Mouse (Mus musculus) megakaryocyte progenitor cell, adult 5-6 weeks (primary cell): Measurements from ENCODE around the gene Gm28308. TPM values are rescaled to one million over a fixed set of nuclear protein-coding genes. Genes with fewer than 3 reads are reported as not detected.

Experiments used
- ATAC-seq: replicated peaks from 2 replicates; pipeline ENCODE4 v1.8.0; 2016; ENCODE audit warnings: mild to moderate bottlenecking, moderate TSS enrichment, inconsistent platforms; ENCODE audit not compliant: poor library complexity
- total RNA-seq, 2 experiments: library from RNA; stranded (forward) in 1 of 2; stranded (reverse) in 1 of 2; fragments of 157-497, 149-512 nt in 1 of 2; fragments of 200-1000 nt in 1 of 2; gene quantifications; 2 replicates each; pipeline versions ENCODE4 v1.2.3 to v1.2.4; 2015 to 2017

Gm28308 gene
- total RNA-seq, 2 experiments from 2014 or later: not detected

DNA sequence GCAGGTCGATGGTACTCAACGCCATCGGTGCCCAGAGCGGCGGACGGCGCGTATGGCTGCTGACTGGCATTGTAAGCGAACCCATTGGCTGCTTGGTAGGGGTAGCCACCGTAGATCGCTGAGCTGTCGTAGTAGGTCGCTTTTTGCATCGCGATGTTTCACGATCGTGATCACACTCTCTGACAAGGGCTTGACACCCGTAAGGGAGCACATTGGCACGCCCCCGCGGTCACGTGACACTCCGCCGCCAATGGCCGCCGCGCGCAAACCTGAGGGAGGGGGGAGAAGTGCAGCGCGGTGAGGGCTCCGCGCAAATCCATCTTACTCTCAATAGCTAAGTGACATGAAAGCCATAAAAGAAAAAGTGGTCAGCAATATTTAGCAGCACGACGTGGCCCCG is 40.6 kb downstream of the Gm28308 start:
- no peak for ATAC-seq

DNA sequence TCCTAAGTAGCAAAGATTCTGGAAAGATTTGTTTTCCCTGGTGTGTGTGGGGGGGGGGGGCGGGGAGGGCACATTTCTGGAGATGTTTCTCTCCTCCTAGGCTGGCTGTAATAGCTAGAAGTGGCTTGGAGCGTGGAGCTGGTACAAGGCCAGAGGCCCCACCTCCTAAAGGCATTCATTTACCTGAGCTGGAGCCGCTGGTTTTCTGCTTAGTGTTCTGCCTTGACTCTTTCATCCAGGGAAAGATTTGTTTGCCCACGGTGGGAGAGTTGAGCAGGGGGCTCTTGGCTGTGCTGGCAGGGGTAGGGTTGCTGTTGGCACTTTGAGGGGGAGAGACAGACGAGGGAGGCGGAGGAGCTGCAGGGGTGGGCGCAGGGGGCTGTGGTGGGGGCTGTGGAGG is 41.2 kb downstream of the Gm28308 start:
- no peak for ATAC-seq

DNA sequence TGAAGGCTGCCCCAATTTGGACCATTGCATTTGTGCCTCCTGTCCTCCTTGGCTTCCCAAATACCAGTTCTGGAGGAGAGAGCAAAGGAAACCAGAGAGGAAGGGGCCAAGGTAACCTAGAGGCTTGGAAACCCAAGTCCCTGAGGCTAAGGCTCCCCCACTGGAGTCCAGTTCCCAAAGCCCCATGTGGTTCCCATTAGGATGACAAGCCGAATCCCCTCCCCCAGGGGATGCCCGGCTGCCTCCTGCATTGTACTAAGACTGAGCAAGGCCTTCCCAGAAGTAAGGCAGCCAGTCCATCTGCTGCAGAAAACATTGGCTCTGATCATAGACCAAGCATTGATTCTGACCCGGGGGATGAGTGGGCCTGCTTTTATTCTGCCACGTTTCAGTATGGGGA is 41.8 kb downstream of the Gm28308 start:
- ATAC-seq: no peak

DNA sequence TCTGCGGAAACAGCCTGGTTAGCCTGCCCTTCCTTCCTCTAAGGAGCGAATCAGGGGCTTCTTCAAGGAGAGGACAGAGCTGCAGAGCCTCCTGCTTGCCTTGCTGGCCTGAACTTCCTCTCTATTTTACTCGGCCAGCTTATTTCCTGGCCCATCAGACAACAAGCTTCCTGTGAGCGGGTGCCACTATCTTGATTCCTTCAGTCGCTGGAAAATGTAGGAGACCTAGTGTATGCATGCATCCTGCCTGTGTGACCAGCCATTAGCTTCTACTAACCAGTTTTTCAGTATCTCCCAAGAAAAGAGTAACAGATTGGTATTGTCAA is 42.3 kb downstream of the Gm28308 start:
- ATAC-seq: no peak

DNA sequence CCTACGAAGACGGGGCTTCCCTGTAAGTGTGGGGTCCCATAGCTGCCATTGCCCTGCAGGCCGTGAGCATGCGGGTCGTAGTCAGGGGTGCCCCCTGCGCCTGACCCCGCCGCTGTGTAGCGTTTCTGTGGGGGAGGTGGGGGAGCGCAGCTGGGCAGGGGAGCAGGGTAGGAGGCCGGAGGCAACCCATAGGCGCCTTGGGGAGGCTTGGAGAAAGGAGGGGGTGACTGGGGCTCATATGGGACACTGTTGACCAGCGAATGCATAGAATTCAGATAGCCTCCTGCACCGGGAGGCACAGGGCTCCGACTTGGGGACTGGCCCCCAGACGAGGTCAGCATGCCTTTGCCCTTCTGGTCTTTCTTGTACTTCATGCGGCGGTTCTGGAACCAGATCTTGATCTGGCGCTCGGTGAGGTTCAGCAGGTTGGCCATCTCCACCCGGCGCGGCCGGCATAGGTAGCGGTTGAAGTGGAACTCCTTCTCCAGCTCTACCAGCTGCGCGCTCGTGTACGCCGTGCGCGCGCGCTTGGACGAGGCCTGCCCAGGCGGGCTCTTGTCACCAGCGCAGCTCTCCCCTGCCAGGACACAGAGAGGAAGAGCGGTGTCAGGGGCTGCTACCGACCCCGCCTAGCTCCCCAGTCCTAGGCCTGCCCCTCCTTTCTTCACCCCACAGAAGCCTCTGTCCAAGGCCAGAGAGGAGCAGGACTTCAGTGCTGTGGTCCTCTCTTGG is 42.8 kb downstream of the Gm28308 start:
- ATAC-seq: no peak

DNA sequence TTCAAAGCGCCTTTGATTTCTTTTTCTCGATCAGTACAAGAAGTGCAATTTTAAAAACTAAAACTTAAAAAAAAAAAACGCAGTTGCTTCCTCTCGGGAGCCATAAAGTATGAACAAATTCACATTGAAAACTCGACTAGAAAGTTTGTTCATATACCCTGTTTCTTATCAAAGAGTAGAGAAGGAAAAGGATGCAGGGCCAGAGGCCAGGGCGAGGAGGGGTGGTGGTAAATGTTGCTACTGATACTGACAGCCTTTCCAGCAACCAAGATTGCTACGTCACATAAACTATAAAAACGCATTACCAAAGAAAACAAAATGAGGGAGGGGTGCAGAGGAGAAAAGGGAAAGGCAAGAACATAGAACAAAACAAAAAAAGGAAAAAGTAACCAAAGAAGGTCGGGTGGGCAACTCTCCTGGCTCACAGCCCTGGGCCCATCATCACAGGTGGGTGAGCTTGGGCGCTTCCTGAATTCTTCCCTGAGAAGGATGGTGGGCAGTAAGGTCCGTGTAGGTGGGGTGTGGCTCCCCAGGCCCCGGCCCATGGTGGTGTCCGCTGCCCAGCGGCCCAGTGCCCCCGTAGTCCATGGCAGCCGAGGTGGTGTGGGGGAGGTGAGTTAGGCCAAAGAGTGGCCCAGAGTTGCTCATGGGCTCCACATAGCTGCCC is 43.5 kb downstream of the Gm28308 start:
- ATAC-seq: no peak

DNA sequence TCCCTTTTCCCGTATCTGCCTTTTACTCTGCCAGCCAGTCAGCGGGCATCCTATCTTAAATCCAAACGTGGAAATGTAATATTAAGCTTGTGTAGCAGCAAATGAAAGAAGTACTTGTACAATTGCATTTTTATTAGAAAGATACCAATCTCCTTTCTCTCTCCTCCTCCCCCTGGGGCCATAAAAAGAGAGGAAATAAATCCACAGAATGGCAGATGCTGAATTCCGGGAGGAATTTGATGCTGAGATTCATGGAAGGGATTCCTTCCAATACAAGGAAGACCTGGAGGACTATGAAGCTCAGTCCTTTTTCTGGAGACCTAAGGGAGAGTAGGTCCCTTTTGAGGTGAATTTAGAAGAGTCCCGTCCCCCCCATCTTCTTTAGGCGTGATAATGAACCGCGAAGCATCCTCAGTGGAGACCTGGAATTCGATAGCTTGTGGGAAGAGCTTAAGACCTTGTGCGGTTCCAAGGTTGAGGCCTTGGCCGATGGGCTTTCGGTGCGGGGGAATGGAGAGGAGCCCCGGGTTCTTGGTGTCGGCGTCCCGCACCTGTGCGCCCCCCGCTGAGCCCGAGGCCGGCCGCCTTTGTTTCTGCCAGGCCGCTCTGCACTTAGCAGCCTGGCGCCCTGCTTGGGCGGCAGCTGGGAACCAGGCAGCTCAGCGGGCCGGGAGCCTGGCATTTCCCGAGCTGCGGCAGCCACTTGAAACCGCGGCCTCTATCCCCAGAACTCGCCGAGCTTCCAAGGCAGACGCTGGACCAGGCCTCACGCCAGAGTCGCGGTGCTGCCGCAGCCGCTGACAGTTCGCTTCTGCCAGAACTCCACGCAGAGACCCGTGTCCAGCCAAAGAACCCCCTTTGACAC is 44.7 kb downstream of the Gm28308 start:
- no peak for ATAC-seq

DNA sequence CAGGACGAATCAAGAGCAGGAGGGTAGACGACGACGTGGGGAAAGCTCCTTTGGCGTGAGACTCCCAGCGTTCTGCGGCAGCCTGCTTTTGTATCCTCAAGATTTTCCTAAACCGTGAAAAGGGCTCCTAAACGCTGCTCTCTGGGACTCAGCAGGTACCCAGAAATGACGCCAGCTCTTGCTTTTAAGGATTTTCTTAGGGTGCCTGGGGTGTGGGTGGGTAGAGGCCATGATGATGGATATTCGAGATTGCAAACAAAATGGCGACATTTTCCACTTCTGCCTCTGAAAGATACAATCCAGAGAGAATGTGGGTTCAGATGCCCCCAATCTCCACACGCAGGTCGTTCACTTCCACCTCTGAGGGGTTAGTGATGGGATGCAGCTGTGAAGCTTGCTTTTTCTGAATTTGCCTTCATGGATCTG is 45.4 kb downstream of the Gm28308 start:
- no peak for ATAC-seq

DNA sequence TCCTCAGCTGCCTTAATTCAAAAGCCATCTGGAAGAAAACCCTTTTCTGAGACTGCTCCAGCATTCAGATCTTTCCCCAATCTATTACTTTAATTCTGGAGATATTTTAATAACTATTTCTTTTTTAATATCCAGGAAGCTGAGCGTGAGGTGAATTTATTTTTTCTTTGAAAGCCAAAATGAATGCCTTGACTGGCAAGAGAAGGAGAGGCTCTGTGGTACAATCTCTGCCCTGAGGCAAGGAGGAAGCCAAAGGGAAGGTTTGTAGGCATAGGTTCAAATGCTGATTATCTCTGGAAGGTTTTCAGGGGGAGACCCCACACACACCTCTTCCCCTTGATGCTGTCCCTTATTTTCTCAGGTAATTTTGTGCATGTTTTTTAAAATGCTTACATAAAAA is 46.0 kb downstream of the Gm28308 start:
- ATAC-seq: no peak

DNA sequence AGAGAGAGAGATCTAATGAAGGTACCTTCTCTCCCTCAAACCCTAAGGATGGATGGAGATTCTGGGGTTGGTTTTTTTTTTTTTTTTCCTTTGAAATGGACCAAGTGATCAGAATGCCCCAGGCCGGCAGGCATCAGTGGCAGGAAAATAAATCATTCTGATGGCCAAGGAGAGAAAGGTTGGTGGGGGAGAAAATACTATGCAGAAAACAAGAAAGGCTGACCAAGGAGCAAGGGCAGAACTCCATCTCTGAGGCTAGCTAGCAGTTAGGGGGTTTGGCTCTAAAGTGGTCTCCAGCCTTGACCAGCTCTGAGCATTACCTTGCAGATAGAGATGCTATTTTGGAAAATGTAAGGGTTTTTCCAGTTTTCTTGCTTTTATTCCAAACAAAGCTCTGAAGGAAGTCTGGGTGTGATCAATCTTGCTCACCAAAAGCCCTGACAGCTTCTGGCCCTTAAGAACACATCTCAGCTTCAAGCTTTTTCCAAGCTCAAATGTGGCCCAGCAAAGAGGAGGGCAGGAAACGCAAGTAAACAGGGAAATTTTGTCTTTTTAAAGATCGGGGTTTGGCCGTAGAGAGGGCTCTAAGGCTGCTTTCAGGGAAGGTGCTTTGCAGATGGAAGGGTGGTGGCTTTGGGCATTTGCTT is 46.6 kb downstream of the Gm28308 start:
- no peak for ATAC-seq

DNA sequence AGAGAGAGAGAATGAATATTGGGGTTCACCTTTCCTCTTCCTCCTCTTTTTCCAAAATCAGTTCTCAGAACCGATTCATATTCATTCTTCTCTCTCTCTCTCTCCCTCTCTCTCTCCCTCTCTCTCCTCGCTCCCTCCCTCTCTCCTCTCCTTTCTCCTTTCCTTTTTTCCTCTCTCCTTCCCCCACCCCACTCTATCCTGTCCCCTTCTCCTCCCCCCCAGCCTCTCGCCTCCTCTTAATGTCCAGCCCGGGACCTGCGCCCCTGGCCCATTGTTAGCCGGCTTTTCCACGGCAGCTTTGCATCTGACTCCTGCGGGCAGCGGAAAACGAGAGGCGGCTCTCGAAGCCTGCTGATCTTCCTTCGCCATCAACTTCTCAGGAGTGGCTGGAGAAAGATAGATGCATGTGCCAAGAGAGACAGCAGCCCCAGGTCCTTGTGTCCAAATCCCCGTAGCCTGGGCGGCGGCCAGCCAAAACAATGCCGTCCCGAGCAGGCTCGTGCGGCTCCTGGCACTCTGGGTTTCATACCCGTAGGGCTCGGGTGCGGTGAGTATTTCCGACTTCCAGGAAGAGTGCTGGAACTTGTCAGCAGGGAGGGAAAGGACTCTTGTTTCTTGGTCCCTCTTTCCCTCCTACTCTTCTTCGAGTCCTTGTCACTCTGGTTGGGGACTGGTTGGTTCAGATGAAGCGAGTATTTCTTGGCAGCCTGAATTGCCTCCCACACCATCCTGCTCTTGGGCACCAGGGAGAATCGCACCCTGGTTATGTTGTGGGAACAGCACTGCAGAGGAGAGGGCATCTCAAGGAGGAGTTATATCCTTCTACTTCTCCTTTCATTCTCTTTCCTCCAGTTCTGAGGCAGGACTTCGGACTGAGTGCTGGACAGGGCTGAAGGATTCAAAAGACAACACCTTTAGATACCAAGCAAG is 47.4 kb downstream of the Gm28308 start:
- ATAC-seq: no peak

DNA sequence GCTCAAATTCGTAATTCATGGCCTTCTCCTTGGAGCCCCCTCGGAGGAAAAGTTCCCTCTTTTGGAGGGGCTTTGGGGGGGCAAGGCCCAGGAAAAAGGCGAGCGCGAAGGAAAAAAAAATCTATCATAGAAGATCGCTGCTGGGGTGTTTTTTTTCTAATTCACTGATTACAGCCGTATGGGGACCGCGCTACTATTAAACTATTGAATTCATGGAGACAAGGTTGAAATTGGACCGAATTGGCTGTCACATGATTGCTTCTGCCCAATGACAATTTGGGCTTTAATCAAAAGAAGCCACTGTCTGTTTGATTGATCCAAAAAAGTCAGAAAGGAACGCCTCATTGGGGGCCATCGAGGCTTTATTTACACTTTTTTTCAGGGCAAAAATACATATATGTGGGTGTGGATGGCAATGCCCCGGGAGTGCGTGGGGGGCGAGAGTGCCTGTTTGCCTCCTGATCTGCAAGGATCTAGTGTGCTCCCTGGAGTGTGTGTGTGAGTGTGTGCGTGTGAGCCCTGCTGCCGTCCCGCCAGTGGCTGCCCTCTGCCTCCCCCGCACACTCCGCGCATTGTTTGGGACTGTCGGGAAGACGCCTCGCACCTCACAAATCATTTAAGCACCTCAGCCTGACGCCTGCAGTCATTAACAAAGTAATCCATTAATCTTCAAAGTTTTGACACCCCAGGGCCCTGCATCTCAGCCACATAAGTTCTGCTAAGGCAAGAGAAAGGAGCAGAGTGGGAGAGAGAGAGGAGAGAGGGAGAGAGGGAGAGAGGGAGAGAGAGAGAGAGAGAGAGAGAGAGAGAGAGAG is 48.3 kb downstream of the Gm28308 start, which contains the start of gene Hoxa2:
TSS of gene Hoxa2 (minus strand) at position 206 of the 815 bp plus-strand sequence.
- ATAC-seq: no peak

DNA sequence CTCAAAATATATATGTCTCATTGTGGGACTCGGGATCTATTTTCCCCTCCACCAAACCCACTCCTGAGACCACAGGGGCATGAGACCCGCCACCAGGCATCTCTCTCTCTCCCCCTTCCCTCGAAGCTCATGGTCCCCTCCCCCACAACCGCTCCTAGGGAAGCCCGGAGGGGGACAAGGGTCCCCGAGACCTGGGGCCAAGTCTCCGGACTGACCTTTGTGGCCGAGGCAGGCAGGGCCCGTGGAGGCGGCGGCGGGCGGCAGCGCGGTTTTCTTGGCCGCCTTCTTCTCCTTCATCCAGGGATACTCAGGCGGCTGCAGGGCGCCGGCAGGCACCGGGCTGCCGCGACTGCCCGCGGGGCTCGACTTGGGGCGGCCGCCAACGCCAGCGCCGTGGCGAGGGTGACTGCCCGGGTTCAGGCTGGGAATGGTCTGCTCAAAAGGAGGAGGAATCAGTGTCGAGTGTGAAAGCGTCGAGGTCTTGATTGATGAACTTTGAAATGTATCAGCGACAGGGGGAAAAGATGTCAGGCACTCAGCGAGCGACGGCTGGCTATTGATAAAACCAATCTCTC is 49.0 kb downstream of the Gm28308 start:
- ATAC-seq: no peak

DNA sequence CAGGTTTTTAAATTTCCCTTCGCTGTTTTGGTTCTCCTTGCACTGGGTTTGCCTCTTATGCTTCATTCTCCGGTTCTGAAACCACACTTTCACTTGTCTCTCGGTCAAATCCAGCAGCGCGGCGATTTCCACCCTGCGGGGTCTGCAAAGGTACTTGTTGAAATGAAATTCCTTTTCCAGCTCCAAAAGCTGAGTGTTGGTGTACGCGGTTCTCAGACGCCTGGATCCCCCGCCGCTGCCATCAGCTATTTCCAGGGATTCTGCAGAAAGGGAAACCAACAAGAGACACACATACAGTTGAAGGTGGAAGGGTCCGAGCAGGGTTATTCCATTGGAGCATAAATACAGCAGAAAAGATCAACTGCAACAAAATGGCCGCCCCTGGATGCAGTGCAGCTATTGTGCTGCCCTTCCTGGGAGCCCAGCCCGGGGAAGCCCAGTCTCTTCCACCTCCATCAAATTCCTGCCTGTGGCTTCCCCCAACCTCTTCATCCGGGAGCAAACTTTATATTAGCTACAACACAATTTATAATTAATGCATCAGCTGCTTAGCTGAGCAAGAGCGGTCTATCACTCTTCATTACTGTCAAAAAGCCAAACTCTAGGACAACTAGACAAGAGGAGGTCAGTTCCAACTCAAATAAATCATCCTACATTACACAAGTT is 49.6 kb downstream of the Gm28308 start:
- no peak for ATAC-seq

DNA sequence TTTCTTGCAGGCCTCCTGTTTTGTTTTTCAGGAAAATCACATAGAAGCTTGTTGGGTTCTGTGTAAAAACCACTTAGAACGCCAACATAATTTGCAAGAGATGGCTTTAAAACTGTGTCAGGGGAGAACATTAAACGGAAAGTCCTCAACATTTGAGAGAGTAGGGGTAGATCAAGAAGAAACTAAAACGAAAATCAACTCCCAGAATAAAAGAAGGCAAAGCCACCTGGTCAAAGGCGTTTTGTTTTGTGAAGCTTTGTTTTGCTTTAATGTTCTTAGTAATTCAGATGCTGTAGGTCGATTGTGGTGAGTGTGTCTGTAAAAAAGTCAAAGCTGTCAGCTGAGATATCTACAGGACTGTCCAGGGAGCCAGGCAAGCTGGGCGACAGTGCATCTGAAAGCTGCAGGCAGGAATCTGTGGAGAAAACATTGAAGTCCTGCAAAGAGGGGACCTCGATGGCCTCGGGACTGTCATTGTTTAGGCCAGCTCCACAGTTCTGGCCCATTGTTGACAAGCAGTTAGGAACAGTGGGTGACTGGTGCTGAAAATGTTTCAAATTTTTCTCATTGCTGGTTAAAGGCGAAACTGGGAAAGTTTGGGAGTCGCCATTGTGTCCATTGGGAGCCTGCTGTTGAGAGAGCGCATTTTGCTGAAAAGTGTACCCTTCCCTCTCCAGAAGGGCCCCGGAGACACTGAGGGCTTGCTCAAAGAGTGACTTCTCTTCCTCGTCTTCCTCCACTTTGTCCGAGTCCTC is 50.4 kb downstream of the Gm28308 start:
- no peak for ATAC-seq

DNA sequence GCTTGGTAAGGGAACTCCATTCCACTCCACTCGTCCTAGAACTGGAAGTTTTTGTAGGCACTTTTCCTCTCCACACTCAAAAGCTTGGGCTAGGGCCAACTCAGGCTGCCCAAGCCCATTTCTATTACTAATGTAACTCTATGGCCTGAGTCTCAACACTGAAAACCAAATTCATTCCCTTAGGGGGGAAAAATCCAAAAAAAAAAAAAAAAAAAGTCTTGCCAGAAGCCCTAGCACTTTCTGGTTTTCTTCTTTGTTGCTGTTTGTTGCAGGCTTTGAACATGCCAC is 51.1 kb downstream of the Gm28308 start:
- ATAC-seq: no peak

DNA sequence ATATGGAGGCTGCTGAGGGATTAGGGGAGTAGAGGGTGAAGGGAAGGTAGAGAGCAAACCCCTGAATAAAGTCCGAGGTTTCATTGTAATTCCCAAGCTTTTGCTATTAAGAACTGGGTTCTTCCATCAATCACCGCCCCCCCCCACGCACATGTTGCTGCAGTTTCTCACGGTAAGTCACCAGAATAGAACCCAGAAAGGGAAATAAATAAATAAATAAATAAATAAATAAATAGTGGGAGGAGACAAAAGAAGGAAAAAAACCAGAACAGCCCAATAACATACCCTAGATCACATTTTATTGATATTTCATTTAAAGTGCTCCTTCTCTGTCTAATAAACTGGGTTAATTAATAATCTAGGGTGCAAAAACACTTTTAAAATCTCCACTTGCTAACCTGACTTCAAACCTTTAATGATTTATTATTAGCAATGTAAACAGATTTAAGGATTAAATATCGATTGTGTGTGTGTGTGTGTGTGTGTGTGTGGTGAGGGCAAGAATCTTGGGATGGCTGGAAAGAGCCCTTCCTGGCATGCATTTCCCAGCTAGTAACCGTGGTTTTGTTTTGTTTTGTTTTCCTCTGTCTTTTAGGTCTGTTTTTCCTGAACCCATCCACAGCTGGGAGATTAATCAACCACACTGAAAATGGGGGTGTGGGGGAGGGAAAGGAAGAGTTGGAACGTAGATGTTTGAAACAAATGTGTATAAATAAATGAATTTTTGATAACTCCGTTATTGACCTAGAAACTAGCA is 51.6 kb downstream of the Gm28308 start:
- ATAC-seq: no peak
